Mouse (Mus musculus) thymus, adult 2 months (tissue): ENCODE data around the gene Arsj. TPM values are rescaled to one million over a fixed set of nuclear protein-coding genes. Genes with fewer than 3 reads are reported as not detected.

ENCODE experiments used
- DNase-seq: peaks from one replicate; pipeline ENCODE4 v3.0.0; 2021
- H3K27ac ChIP-seq: fragments of 200-500 bp; 2 replicates; pipeline ENCODE4 v1.5.1; 2012; ENCODE audit warnings: low read length, control low read depth; ENCODE audit not compliant: control insufficient read depth, insufficient read depth
- H3K27me3 ChIP-seq: fragments of 200-500 bp; 2 replicates; pipeline ENCODE4 v1.6.1; 2012; ENCODE audit warnings: mild to moderate bottlenecking, low read length, moderate library complexity, mixed read lengths; ENCODE audit not compliant: control insufficient read depth, insufficient read depth
- H3K36me3 ChIP-seq: fragments of 200-500 bp; 2 replicates; pipeline ENCODE4 v1.6.1; 2012; ENCODE audit warnings: mild to moderate bottlenecking, low read length, moderate library complexity; ENCODE audit not compliant: control insufficient read depth, insufficient read depth
- H3K4me1 ChIP-seq: fragments of 200-500 bp; replicated peaks from 2 replicates; pipeline ENCODE4 v1.6.1; 2012; ENCODE audit warnings: low read length; ENCODE audit not compliant: control insufficient read depth, insufficient read depth
- H3K4me3 ChIP-seq: fragments of 200-500 bp; 2 replicates; pipeline ENCODE4 v1.5.1; 2012; ENCODE audit warnings: mild to moderate bottlenecking, low read length, control low read depth, moderate library complexity; ENCODE audit not compliant: control insufficient read depth, insufficient read depth
- CTCF ChIP-seq: fragments of 200-500 bp; IDR thresholded peaks from 2 replicates; pipeline ENCODE4 v1.5.1; 2012; ENCODE audit warnings: mild to moderate bottlenecking, control low read depth, low read length, moderate library complexity, borderline replicate concordance; ENCODE audit not compliant: control insufficient read depth, poor library complexity, insufficient read depth; ENCODE audit errors: extremely low read depth
- POLR2A ChIP-seq: fragments of 200-500 bp; IDR thresholded peaks from 2 replicates; pipeline ENCODE4 v1.6.1; 2012; ENCODE audit warnings: mild to moderate bottlenecking, low read length, control low read depth, moderate library complexity; ENCODE audit not compliant: control insufficient read depth, poor library complexity, insufficient read depth; ENCODE audit errors: extremely low read depth
- WGBS: fragments of 180-500 bp; shearing (Covaris S2); methylation state at CpG from one replicate; pipeline ENCODE4 v1.1.7; 2018; 5-methylcytosine and 5-hydroxymethylcytosine counted together
- polyA plus RNA-seq: library from polyadenylated mRNA; depleted of rRNA; stranded (reverse); fragments of >200 nt; gene quantifications from 2 replicates; pipeline ENCODE4 v1.2.3, GENCODE M21; 2012

Gene Arsj
- polyA plus RNA-seq, 1 experiment: 0.05 TPM

GRCm38 (mm10) chr3:126359760-126360159, 3.7 kb upstream of the Arsj start:
- Histone ChIP-seq H3K27me3 (no peaks in the 10 kb centered on the region), H3K4me3 (no peak overlapping the region), H3K4me1 (no peaks in the 10 kb centered on the region), H3K36me3 (no peaks in the 10 kb centered on the region), H3K27ac (no peak overlapping the region)
- TF ChIP-seq CTCF (no peak), POLR2A (no peak)
- DNase-seq: no peak
- 49% methylated on average over 1 of the region's 1 CpGs for WGBS

- TF ChIP-seq CTCF: no peak
- no peak for TF ChIP-seq POLR2A
- Histone ChIP-seq H3K4me1 (no peaks in the 10 kb centered on the region), H3K27me3 (no peaks in the 10 kb centered on the region), H3K27ac (no peak overlapping the region), H3K36me3 (no peaks in the 10 kb centered on the region), H3K4me3 (no peak overlapping the region)
- 83% methylated on average over 2 of the region's 2 CpGs for WGBS
- no peak for DNase-seq
These were observed 1.1 kb upstream of the Arsj start for GRCm38 (mm10) chr3:126362392-126362791.

- no peak overlapping the region for H3K4me3 ChIP-seq
- 88% methylated on average over 11 of the region's 11 CpGs for WGBS
- H3K36me3 ChIP-seq: no peaks in the 10 kb centered on the region
These were observed 456 bp upstream of the Arsj start for GRCm38 (mm10) chr3:126362931-126363525.

GRCm38 (mm10) chr3:126364555-126364954, 1.1 kb downstream of the Arsj start:
- H3K27me3 ChIP-seq: no peaks in the 10 kb centered on the region
- TF ChIP-seq CTCF (no peak), POLR2A (no peak)
- H3K4me3 ChIP-seq: no peak overlapping the region
- 93% methylated on average over 7 of the region's 7 CpGs for WGBS
- no peak for DNase-seq
- no peaks in the 10 kb centered on the region for H3K36me3 ChIP-seq
- no peaks in the 10 kb centered on the region for H3K4me1 ChIP-seq
- no peak overlapping the region for H3K27ac ChIP-seq

More at GRCm38 (mm10) chr3:126362931-126363525, 456 bp upstream of the Arsj start:
- H3K27me3 ChIP-seq: no peaks in the 10 kb centered on the region
- H3K27ac ChIP-seq: no peak overlapping the region
- DNase-seq: no peak
- H3K4me1 ChIP-seq: no peaks in the 10 kb centered on the region
- TF ChIP-seq POLR2A (no peak), CTCF (no peak)

- no peak for DNase-seq
- TF ChIP-seq POLR2A: no peak
- no peaks in the 10 kb centered on the region for H3K36me3 ChIP-seq
- no peaks in the 10 kb centered on the region for H3K4me1 ChIP-seq
- H3K27me3 ChIP-seq: no peaks in the 10 kb centered on the region
- no peak overlapping the region for H3K27ac ChIP-seq
- no peak overlapping the region for H3K4me3 ChIP-seq
These were observed 7.1 kb downstream of the Arsj start for GRCm38 (mm10) chr3:126370571-126370970.

GRCm38 (mm10) chr3:126372815-126373545, 9.5 kb downstream of the Arsj start:
- no peak for TF ChIP-seq CTCF
- no peak for TF ChIP-seq POLR2A
- no peaks in the 10 kb centered on the region for H3K27me3 ChIP-seq
- no peak overlapping the region for H3K27ac ChIP-seq
- no peak overlapping the region for H3K4me3 ChIP-seq
- no peak for DNase-seq
- no peaks in the 10 kb centered on the region for H3K4me1 ChIP-seq
- no peaks in the 10 kb centered on the region for H3K36me3 ChIP-seq
- 85% methylated on average over 9 of the region's 9 CpGs for WGBS
